Mouse (Mus musculus) liver, postnatal 0 days (tissue): ENCODE results near the gene Nelfa. TPM values are rescaled to one million over a fixed set of nuclear protein-coding genes. Genes with fewer than 3 reads are reported as not detected.
"Not testable (repeated sequence)": the region's sequence is repeated elsewhere in the genome, so short reads cannot be mapped to it uniquely, and the experiment has no call there.

Experiments
- ATAC-seq: fragments of 200-750 bp; cut with Nextera tagmentation; 2 replicates; pipeline ENCODE4 v1.8.0; 2017; ENCODE audit warnings: mild to moderate bottlenecking, moderate library complexity
- DNase-seq: peaks from one replicate; pipeline ENCODE4 v3.0.0-alpha.2; 2016
- H3K27ac ChIP-seq: fragments of 300-500 bp; sonication (generic); 2 replicates; pipeline ENCODE4 v1.5.1; 2014; ENCODE audit warnings: antibody characterized with exemption, moderate library complexity, mild to moderate bottlenecking, low read depth
- H3K27me3 ChIP-seq: fragments of 300-500 bp; sonication (generic); 2 replicates; pipeline ENCODE4 v1.6.1; 2014; ENCODE audit warnings: low read length, control low read depth, mixed read lengths; ENCODE audit not compliant: insufficient read depth
- H3K36me3 ChIP-seq: fragments of 300-500 bp; sonication (generic); replicated peaks from 2 replicates; pipeline ENCODE4 v1.6.1; 2014; ENCODE audit warnings: mild to moderate bottlenecking, control low read depth, low read length, moderate library complexity, mixed read lengths; ENCODE audit not compliant: insufficient read depth
- H3K4me1 ChIP-seq: fragments of 300-500 bp; sonication (generic); 2 replicates; pipeline ENCODE4 v1.6.1; 2014; ENCODE audit warnings: antibody characterized with exemption, mild to moderate bottlenecking, control low read depth; ENCODE audit not compliant: insufficient read depth
- H3K4me2 ChIP-seq: fragments of 300-500 bp; sonication (generic); 2 replicates; pipeline ENCODE4 v1.6.1; 2014; ENCODE audit warnings: low read depth, mild to moderate bottlenecking, low read length, moderate library complexity, mixed read lengths
- H3K4me3 ChIP-seq: fragments of 300-500 bp; sonication (generic); 2 replicates; pipeline ENCODE4 v1.5.1; 2014; ENCODE audit warnings: low read depth, low read length
- H3K9ac ChIP-seq: fragments of 300-500 bp; sonication (generic); replicated peaks from 2 replicates; pipeline ENCODE4 v1.6.1; 2014; ENCODE audit warnings: mild to moderate bottlenecking, moderate library complexity
- H3K9me3 ChIP-seq: fragments of 300-500 bp; sonication (generic); 2 replicates; pipeline ENCODE4 v1.6.1; 2016; ENCODE audit warnings: mild to moderate bottlenecking, control low read depth, low read length, mixed read lengths
- CTCF ChIP-seq: sonication (generic); IDR thresholded peaks from 2 replicates; pipeline ENCODE4 v1.5.1; 2016; ENCODE audit warnings: antibody characterized with exemption, low read depth
- EP300 ChIP-seq: IDR thresholded peaks from 2 replicates; pipeline ENCODE4 v1.6.1; 2016; ENCODE audit warnings: antibody characterized with exemption, low read depth, mild to moderate bottlenecking
- WGBS: fragments of 180-500 bp; shearing (Covaris S2); extraction: QIAGEN DNeasy Blood & Tissue Kit; methylation state at CpG from one replicate; pipeline ENCODE4 v1.1.7; 2014; ENCODE audit not compliant: insufficient replicate concordance; 5-methylcytosine and 5-hydroxymethylcytosine counted together
- polyA plus RNA-seq: library from polyadenylated mRNA; unstranded; fragments of >200 nt; fragmentation: Nextera tagmentation; extraction: Ambion mirVana; gene quantifications from 2 replicates; pipeline ENCODE4 v1.2.1, GENCODE M21; 2015

Gene Nelfa
- polyA plus RNA-seq, 1 experiment from 2014 or later = 13.0 TPM

- no peaks in the 10 kb centered on the region for H3K9me3 ChIP-seq
- no peaks in the 10 kb centered on the region for H3K27me3 ChIP-seq
- H3K4me3 ChIP-seq = no peak overlapping the region
- WGBS = 85% methylated on average over 7 of the region's 7 CpGs
- DNase-seq = no peak
- TF ChIP-seq EP300 (no peak), CTCF (no peak)
- no peak for ATAC-seq
- H3K27ac ChIP-seq = no peak overlapping the region
- peaks cover 46% of the 10 kb centered on the region for H3K36me3 ChIP-seq
- H3K9ac ChIP-seq = no peak overlapping the region
- H3K4me1 ChIP-seq = no peaks in the 10 kb centered on the region
- H3K4me2 ChIP-seq = no peak overlapping the region
Measured at GRCm38 (mm10) chr5:33921486-33922235, 14.6 kb downstream of the Nelfa start.

- 42% methylated on average over 4 of the region's 4 CpGs for WGBS
- no peak for ATAC-seq
- TF ChIP-seq CTCF = no peak
- TF ChIP-seq EP300 = no peak
- no peak overlapping the region for H3K27ac ChIP-seq
- no peaks in the 10 kb centered on the region for H3K27me3 ChIP-seq
- no peaks in the 10 kb centered on the region for H3K4me1 ChIP-seq
- H3K9ac ChIP-seq = no peak overlapping the region
- DNase-seq = no peak
- no peak overlapping the region for H3K4me3 ChIP-seq
- H3K36me3 ChIP-seq = peaks cover 52% of the 10 kb centered on the region
- no peak overlapping the region for H3K4me2 ChIP-seq
- no peaks in the 10 kb centered on the region for H3K9me3 ChIP-seq
Measured at GRCm38 (mm10) chr5:33920924-33921323, 15.3 kb downstream of the Nelfa start.

GRCm38 (mm10) chr5:33920037-33920436, 16.2 kb downstream of the Nelfa start:
- no peak overlapping the region for H3K4me2 ChIP-seq
- no peak for ATAC-seq
- TF ChIP-seq CTCF (no peak), EP300 (no peak)
- DNase-seq = no peak
- H3K27me3 ChIP-seq = no peaks in the 10 kb centered on the region
- no peaks in the 10 kb centered on the region for H3K4me1 ChIP-seq
- no peaks in the 10 kb centered on the region for H3K9me3 ChIP-seq
- H3K36me3 ChIP-seq = peaks cover 57% of the 10 kb centered on the region
- WGBS = 91% methylated on average over 2 of the region's 2 CpGs
- no peak overlapping the region for H3K4me3 ChIP-seq
- no peak overlapping the region for H3K27ac ChIP-seq
- H3K9ac ChIP-seq = no peak overlapping the region

GRCm38 (mm10) chr5:33919466-33919865, 16.7 kb downstream of the Nelfa start:
- DNase-seq = no peak
- H3K27ac ChIP-seq = no peak overlapping the region
- H3K9ac ChIP-seq = no peak overlapping the region
- no peaks in the 10 kb centered on the region for H3K9me3 ChIP-seq
- H3K4me3 ChIP-seq = no peak overlapping the region
- no peak overlapping the region for H3K4me2 ChIP-seq
- 88% methylated on average over 1 of the region's 1 CpGs for WGBS
- H3K27me3 ChIP-seq = no peaks in the 10 kb centered on the region
- H3K36me3 ChIP-seq = peaks cover 57% of the 10 kb centered on the region
- no peak for TF ChIP-seq CTCF
- TF ChIP-seq EP300 = no peak
- H3K4me1 ChIP-seq = no peaks in the 10 kb centered on the region
- ATAC-seq = no peak

- H3K36me3 ChIP-seq = peaks cover 61% of the 10 kb centered on the region
- ATAC-seq, DNase-seq, H3K9me3 ChIP-seq, H3K27me3 ChIP-seq, H3K9ac ChIP-seq, H3K4me1 ChIP-seq, H3K27ac ChIP-seq, H3K4me2 ChIP-seq, H3K4me3 ChIP-seq: not testable (repeated sequence)
- 93% methylated on average over 2 of the region's 2 CpGs for WGBS
Measured at GRCm38 (mm10) chr5:33916616-33917015, 19.6 kb downstream of the Nelfa start.

- H3K4me2 ChIP-seq, H3K4me1 ChIP-seq, DNase-seq, H3K27me3 ChIP-seq, H3K4me3 ChIP-seq, H3K9me3 ChIP-seq, H3K9ac ChIP-seq, ATAC-seq, H3K27ac ChIP-seq: not testable (repeated sequence)
- H3K36me3 ChIP-seq = peaks cover 46% of the 10 kb centered on the region
Measured at GRCm38 (mm10) chr5:33915031-33915430, 21.2 kb downstream of the Nelfa start.

- Histone ChIP-seq H3K27ac (no peak overlapping the region), H3K36me3 (peaks cover 50% of the 10 kb centered on the region), H3K27me3 (no peaks in the 10 kb centered on the region), H3K4me3 (no peak overlapping the region), H3K4me1 (no peaks in the 10 kb centered on the region), H3K9me3 (no peaks in the 10 kb centered on the region), H3K9ac (no peak overlapping the region), H3K4me2 (no peak overlapping the region)
- TF ChIP-seq CTCF (no peak), EP300 (no peak)
- ATAC-seq (no peak), DNase-seq (no peak)
- WGBS = 88% methylated on average over 9 of the region's 9 CpGs
Measured at GRCm38 (mm10) chr5:33903176-33903575, 33.0 kb downstream of the Nelfa start.
